Mouse (Mus musculus) left cerebral cortex, adult 18-20 months (tissue): ENCODE data around the gene Muc13. TPM values are rescaled to one million over a fixed set of nuclear protein-coding genes. Genes with fewer than 3 reads are reported as not detected.
A peak's percentile ranks its signal among the peaks of the same experiment; 100 is the strongest.

ENCODE experiments used
- DNase-seq, 2 experiments: peaks; one replicate each; pipeline ENCODE4 v3.0.0; 2021 to 2022; ENCODE audit warnings: low spot score in 2 of 2, mixed read lengths in 1 of 2
- total RNA-seq, 2 experiments: library from RNA; stranded (reverse); gene quantifications; 2 replicates each; pipeline ENCODE4 v1.2.3; 2021

The Muc13 gene
- total RNA-seq, 2 experiments from 2014 or later, result 0.16 to 0.19 TPM

GRCm38 (mm10) chr16:33859988-33860700, 66.3 kb downstream of the Muc13 start:
- peak; percentile 72 to 75 for DNase-seq

DNA sequence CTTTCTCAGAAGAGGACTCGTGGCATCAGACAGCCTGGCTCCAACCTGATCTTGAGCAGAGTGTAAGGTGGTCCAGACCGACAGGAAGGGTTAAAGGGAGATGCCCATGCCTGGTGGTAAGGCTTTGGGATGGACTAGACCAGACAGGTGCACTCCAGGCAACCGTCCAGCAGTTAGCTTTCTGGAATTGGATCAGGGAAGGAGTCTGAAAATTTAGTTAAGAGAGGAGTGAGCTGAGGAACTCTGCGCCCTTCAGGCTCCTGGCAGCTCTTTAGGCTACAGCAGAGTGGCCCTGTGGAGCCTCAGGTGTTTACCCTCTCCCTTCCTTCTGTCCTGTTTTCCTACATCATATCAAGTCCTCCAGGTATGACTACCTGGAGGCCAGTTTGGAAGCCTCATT, 68.6 kb downstream of the Muc13 start:
- no peak for DNase-seq

- DNase-seq, result no peak
Observed at GRCm38 (mm10) chr16:33863208-33863751, 69.4 kb downstream of the Muc13 start.

Other genes starting within 250 kb of the Muc13 start
- gene Heg1, start 109.7 kb upstream of the Muc13 start, total RNA-seq, result 10 to 100 TPM; 25.0 to 25.2 TPM
- 10 to 100 TPM; 38.0 to 40.3 TPM for gene Itgb5, start 35.6 kb downstream of the Muc13 start, total RNA-seq
- gene Umps, start 173.0 kb downstream of the Muc13 start, total RNA-seq, result 10 to 100 TPM; 14.9 to 15.8 TPM